Mouse (Mus musculus) liver, adult 2 months (tissue): ENCODE data around the gene Afmid. TPM values are rescaled to one million over a fixed set of nuclear protein-coding genes. Genes with fewer than 3 reads are reported as not detected.
A peak's percentile ranks its signal among the peaks of the same experiment; 100 is the strongest.

Experiments
- DNase-seq: peaks from one replicate; pipeline ENCODE4 v3.0.0-alpha.2; 2011; ENCODE audit warnings: low read depth, low spot score; ENCODE audit errors: extremely low read depth
- H3K27ac ChIP-seq: fragments of 200-500 bp; replicated peaks from 2 replicates; pipeline ENCODE4 v1.5.1; 2012; ENCODE audit warnings: low read depth, mild to moderate bottlenecking, control low read depth, inconsistent platforms, low read length; ENCODE audit not compliant: insufficient read depth
- H3K27me3 ChIP-seq: fragments of 200-500 bp; 2 replicates; pipeline ENCODE4 v1.6.1; 2012; ENCODE audit warnings: mild to moderate bottlenecking, moderate library complexity, low read length, inconsistent platforms; ENCODE audit not compliant: control insufficient read depth, insufficient read depth
- H3K36me3 ChIP-seq: fragments of 200-500 bp; 2 replicates; pipeline ENCODE4 v1.6.1; 2012; ENCODE audit warnings: low read length, inconsistent platforms; ENCODE audit not compliant: control insufficient read depth, insufficient read depth
- H3K4me1 ChIP-seq: fragments of 200-500 bp; 2 replicates; pipeline ENCODE4 v1.6.1; 2011; ENCODE audit warnings: low read length; ENCODE audit not compliant: control insufficient read depth, insufficient read depth
- H3K4me3 ChIP-seq: fragments of 200-500 bp; 2 replicates; pipeline ENCODE4 v1.5.1; 2011; ENCODE audit warnings: low read depth, mild to moderate bottlenecking, control low read depth, low read length, moderate library complexity; ENCODE audit not compliant: insufficient read depth
- H3K79me2 ChIP-seq: fragments of 200-500 bp; 2 replicates; pipeline ENCODE4 v1.6.1; 2012; ENCODE audit warnings: inconsistent platforms, mild to moderate bottlenecking, low read length, moderate library complexity; ENCODE audit not compliant: control insufficient read depth, insufficient read depth
- H3K9ac ChIP-seq: fragments of 200-500 bp; 2 replicates; pipeline ENCODE4 v1.6.1; 2012; ENCODE audit warnings: low read depth, mild to moderate bottlenecking, control low read depth, inconsistent platforms, low read length
- CTCF ChIP-seq: fragments of 200-500 bp; IDR thresholded peaks from 2 replicates; pipeline ENCODE4 v1.5.1; 2011; ENCODE audit warnings: low read depth, low read length, control low read depth
- POLR2A ChIP-seq: fragments of 200-500 bp; IDR thresholded peaks from 2 replicates; pipeline ENCODE4 v1.6.1; 2011; ENCODE audit warnings: low read length, control low read depth; ENCODE audit not compliant: insufficient read depth; ENCODE audit errors: extremely low read depth
- WGBS: fragments of 180-500 bp; shearing (Covaris S2); methylation state at CpG from one replicate; pipeline ENCODE4 v1.1.7; 2018; 5-methylcytosine and 5-hydroxymethylcytosine counted together
- polyA plus RNA-seq: library from polyadenylated mRNA; depleted of rRNA; stranded (reverse); fragments of >200 nt; gene quantifications from 2 replicates; pipeline ENCODE4 v1.2.3, GENCODE M21; 2012
- total RNA-seq: library from RNA; depleted of rRNA; stranded (reverse); fragments of >200 nt; gene quantifications from 2 replicates; pipeline ENCODE4 v1.2.3, GENCODE M21; 2014

Gene Afmid
- total and polyA plus RNA-seq, 2 experiments, result 117 to 119 TPM

DNA sequence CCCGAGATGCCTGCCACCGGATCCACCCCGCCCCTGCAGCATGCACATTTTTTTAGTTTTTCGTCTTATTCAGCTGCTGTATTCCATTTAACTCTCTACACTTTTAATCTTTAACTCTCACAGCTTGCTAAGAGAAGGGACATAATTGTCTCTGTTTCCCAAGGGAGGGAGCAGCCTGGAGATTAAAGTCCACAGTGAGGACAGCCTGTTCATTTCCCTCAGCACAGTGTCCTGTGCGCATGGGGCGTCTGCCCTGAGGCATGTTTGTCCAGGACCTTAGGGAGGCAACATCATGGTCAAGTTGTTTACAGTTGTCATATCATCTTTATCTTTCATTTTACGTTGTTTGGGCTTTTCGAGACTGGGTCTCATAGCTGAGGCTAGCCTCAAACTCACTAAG lies 8.4 kb downstream of the Afmid start:
- peak overlapping the region; percentile 90 for H3K27ac ChIP-seq
- no peaks in the 10 kb centered on the region for H3K27me3 ChIP-seq
- H3K79me2 ChIP-seq, result no peaks in the 10 kb centered on the region
- H3K4me3 ChIP-seq, result no peak overlapping the region
- H3K4me1 ChIP-seq, result peaks cover 37% of the 10 kb centered on the region
- DNase-seq, result peak; percentile 95
- WGBS, result 31% methylated on average over 8 of the region's 8 CpGs
- H3K9ac ChIP-seq, result peak overlapping the region; percentile 38
- no peaks in the 10 kb centered on the region for H3K36me3 ChIP-seq
- TF ChIP-seq POLR2A, result no peak
- no peak for TF ChIP-seq CTCF

DNA sequence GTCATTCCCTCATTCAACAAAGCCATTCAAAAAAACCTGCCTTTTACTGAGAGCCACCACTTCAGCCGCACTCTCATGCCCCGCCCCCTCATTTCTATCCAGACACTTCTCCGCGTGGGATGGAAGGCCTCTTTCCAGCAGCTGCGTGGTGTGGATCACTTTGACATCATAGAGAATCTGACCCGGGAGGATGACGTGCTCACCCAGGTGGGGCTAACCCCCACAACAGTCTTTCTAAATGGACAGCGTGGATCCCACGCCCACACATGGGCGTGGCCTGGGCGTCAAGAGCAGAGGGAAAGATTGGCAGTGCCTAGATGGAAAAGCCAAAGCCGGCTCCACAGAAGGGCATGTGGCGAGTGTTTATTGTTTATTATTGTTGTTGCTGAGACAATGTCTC lies 10.6 kb downstream of the Afmid start:
- peak; percentile 63 for DNase-seq
- peak overlapping the region; percentile 53 for H3K27ac ChIP-seq
- no peaks in the 10 kb centered on the region for H3K36me3 ChIP-seq
- no peaks in the 10 kb centered on the region for H3K27me3 ChIP-seq
- H3K79me2 ChIP-seq, result no peaks in the 10 kb centered on the region
- peaks cover 22% of the 10 kb centered on the region for H3K4me1 ChIP-seq
- H3K4me3 ChIP-seq, result no peak overlapping the region
- 43% methylated on average over 13 of the region's 13 CpGs for WGBS
- no peak overlapping the region; the same call in 1 of the 2 replicates for H3K9ac ChIP-seq
- no peak for TF ChIP-seq POLR2A
- TF ChIP-seq CTCF, result no peak

DNA sequence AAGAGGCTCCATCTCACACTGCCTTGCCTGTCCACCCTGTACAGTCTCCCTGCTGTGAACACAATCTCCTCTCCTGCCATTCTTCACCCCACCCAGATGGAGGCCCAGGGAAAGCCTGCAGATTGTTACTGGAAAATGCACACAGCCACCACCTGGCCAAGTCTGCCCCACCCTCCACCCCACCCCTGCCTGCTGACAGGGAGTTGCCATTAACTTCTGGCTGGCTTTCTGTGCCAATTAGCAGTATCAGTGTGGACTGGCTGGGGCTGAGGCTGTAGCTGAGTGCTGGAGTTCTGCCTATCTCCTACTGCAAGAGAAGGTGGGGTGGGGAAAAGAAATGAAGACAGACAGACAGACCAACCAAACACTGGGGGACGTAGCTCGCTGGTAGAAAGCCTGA lies 12.8 kb downstream of the Afmid start:
- WGBS, result 90% methylated on average over 2 of the region's 2 CpGs
- no peaks in the 10 kb centered on the region for H3K36me3 ChIP-seq
- H3K4me3 ChIP-seq, result no peak overlapping the region
- H3K4me1 ChIP-seq, result peaks cover 13% of the 10 kb centered on the region
- H3K27me3 ChIP-seq, result no peaks in the 10 kb centered on the region
- H3K9ac ChIP-seq, result no peak overlapping the region
- TF ChIP-seq CTCF (no peak), POLR2A (no peak)
- H3K27ac ChIP-seq, result no peak overlapping the region
- no peak for DNase-seq
- H3K79me2 ChIP-seq, result no peaks in the 10 kb centered on the region

DNA sequence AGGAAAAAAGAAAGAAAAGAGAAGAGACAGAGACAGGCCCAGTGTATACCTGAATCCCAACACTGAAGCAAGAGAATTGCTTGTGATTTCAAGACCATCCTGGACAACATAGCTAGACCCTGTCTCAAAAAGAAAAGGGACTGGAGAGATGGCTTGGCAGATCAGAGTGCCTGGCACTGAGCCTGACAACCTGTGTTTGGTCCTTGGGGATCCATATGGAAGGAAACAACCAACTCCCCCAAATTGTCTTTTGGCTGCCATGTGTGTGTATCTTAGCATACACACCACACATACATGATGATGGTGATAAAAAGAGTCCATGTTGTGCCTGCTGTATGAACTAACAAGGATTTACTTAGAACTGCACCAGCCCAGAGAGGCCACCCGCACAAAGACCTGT lies 13.3 kb downstream of the Afmid start:
- Histone ChIP-seq H3K79me2 (no peaks in the 10 kb centered on the region), H3K36me3 (no peaks in the 10 kb centered on the region), H3K27ac (no peak overlapping the region), H3K4me3 (no peak overlapping the region), H3K4me1 (peaks cover 9% of the 10 kb centered on the region), H3K9ac (no peak overlapping the region), H3K27me3 (no peaks in the 10 kb centered on the region)
- TF ChIP-seq CTCF (no peak), POLR2A (no peak)
- WGBS, result 91% methylated on average over 1 of the region's 1 CpGs
- no peak for DNase-seq

DNA sequence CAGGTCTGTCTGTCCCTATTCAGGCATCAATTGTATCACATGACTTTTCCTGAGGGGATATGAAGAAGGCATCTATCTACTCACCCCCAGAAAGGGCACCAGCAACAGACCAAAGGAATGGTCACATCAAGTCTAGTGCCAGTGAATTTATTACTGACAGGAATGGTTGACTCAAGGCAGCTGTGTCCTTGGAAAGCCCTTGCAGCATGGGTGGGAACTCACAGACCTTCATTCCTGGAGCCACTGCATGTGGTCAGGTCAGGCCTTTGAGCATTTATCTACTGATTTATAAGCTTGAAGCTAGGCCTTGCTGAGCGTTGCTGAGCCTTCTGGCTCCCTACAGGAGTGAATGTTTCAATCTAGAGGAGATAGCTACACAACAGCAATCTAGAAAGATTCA lies 15.2 kb downstream of the Afmid start:
- no peak for DNase-seq
- Histone ChIP-seq H3K36me3 (no peaks in the 10 kb centered on the region), H3K27ac (no peak overlapping the region), H3K9ac (no peak overlapping the region), H3K4me1 (peaks cover 5% of the 10 kb centered on the region; the same call in 1 of the 2 replicates), H3K4me3 (no peak overlapping the region), H3K27me3 (no peaks in the 10 kb centered on the region), H3K79me2 (no peaks in the 10 kb centered on the region)
- WGBS, result 74% methylated on average over 1 of the region's 1 CpGs
- TF ChIP-seq POLR2A, result no peak
- no peak for TF ChIP-seq CTCF

DNA sequence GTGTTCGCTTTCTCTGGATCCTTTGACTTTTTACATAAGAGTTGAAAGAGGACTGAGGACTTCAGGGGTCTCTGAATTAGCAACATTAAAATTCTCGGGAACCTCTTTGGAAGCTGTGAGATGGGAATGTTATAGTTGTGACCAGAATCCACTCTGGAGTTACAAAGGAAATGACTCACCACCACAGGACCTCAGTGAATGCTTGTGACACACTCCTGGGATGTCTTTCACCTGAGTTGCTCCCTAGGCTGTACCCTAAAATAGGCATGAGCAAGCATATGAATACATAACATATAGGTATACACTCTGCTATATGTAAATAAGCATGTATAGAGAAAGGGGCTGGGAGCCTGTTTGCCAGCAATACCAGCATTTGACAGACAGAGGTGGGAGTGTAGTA lies 17.7 kb downstream of the Afmid start:
- peak overlapping the region; percentile 10; the same call in 1 of the 2 replicates for H3K27ac ChIP-seq
- 84% methylated on average over 2 of the region's 2 CpGs for WGBS
- DNase-seq, result no peak
- no peaks in the 10 kb centered on the region for H3K27me3 ChIP-seq
- H3K4me1 ChIP-seq, result peaks cover 19% of the 10 kb centered on the region
- H3K36me3 ChIP-seq, result no peaks in the 10 kb centered on the region
- H3K4me3 ChIP-seq, result no peak overlapping the region
- H3K9ac ChIP-seq, result no peak overlapping the region
- H3K79me2 ChIP-seq, result no peaks in the 10 kb centered on the region
- TF ChIP-seq CTCF (no peak), POLR2A (no peak)
